Mouse (Mus musculus): ENCODE results near the gene Col6a2. TPM values are rescaled to one million over a fixed set of nuclear protein-coding genes. Genes with fewer than 3 reads are reported as not detected.

Col6a2 gene
- polyA plus RNA-seq, 1 experiment from 2014 or later: 90.2 TPM

DNA sequence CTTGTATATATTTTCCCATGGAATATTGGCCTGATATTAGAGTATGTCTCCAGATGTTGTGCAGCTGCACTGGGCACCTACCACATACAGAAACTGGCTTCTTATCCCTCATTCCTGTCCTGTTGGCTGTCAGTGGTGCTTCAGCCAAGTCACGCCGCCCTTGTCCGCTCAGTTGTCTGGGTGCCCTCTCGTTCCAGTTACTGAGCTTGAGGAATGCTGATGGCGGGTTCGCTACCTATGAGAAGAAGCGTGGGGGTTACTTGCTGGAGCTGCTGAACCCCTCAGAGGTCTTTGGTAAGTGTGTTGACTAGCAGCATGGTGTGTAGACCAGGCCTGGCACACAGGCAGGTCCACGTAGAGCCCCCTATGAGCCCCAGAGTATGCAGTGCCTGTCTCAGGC, 76.9 kb downstream of the Col6a2 start:
- H3K27me3 ChIP-seq: no peaks in the 10 kb centered on the region
- no peak overlapping the region for H3K27ac ChIP-seq
- H3K9ac ChIP-seq: no peak overlapping the region
- H3K4me3 ChIP-seq: no peak overlapping the region
- no peaks in the 10 kb centered on the region for H3K4me1 ChIP-seq (replicated peaks)
- peaks cover 62% of the 10 kb centered on the region for H3K36me3 ChIP-seq
- 92% methylated on average over 8 of the region's 8 CpGs for WGBS
- no peaks in the 10 kb centered on the region for H3K9me3 ChIP-seq (replicated peaks)
- H3K4me2 ChIP-seq: no peak overlapping the region
- no peak for ATAC-seq (replicated peaks; ENCODE audit: insufficient number of reproducible peaks, insufficient read depth, low FRiP score, low read depth)

Other genes with a start within 250 kb of the Col6a2 start
- gene AC141477.1, start 183.2 kb downstream of the Col6a2 start, polyA plus RNA-seq (2015; fragmentation: Nextera tagmentation; extraction: Ambion mirVana): not detected in 2 replicates
- gene Pcnt, start 180.8 kb downstream of the Col6a2 start, polyA plus RNA-seq (2015; fragmentation: Nextera tagmentation; extraction: Ambion mirVana): 9.9 and 11.9 TPM in 2 replicates
- gene 2610028H24Rik, start 174.5 kb downstream of the Col6a2 start, polyA plus RNA-seq (2015; fragmentation: Nextera tagmentation; extraction: Ambion mirVana): 0.09 TPM in 1 of 2 replicates, not detected in the other
- gene Mcm3ap, start 154.7 kb downstream of the Col6a2 start, polyA plus RNA-seq (2015; fragmentation: Nextera tagmentation; extraction: Ambion mirVana): 30.3 and 37.6 TPM in 2 replicates
- 4.5 and 5.1 TPM in 2 replicates for gene Ybey, start 154.5 kb downstream of the Col6a2 start, polyA plus RNA-seq (2015; fragmentation: Nextera tagmentation; extraction: Ambion mirVana)
- gene Lss, start 92.0 kb downstream of the Col6a2 start, polyA plus RNA-seq (2015; fragmentation: Nextera tagmentation; extraction: Ambion mirVana): 8.3 and 9.6 TPM in 2 replicates
- gene Spatc1l, start 61.4 kb downstream of the Col6a2 start, polyA plus RNA-seq (2015; fragmentation: Nextera tagmentation; extraction: Ambion mirVana): not detected in 2 replicates
- 3.3 and 3.5 TPM in 2 replicates for gene Ftcd, start 48.0 kb downstream of the Col6a2 start, polyA plus RNA-seq (2015; fragmentation: Nextera tagmentation; extraction: Ambion mirVana)
- 90.9 and 128 TPM in 2 replicates for gene Col6a1, start 102.5 kb upstream of the Col6a2 start, polyA plus RNA-seq (2015; fragmentation: Nextera tagmentation; extraction: Ambion mirVana)

Data from heart, embryonic 15.5 days (tissue).